In genomic region chr2:14126387-14126786, GRCm38 (mm10) we compare ENCODE assay signal across 36 mouse cellular contexts. TPM values are rescaled to one million over a fixed set of nuclear protein-coding genes. Genes with fewer than 3 reads are reported as not detected.
"Had no signal": no experiment of that assay in that cellular context is flagged by ENCODE, and none has a peak within 500 bp of the region (broad histone marks: within the 10 kb centered on the region; RNA-seq: fewer than 3 reads in every experiment).

No protein-coding gene starts in this region.

- H3K4me1 ChIP-seq: heart, embryonic 13.5 days; heart, embryonic 15.5 days; hindbrain, embryonic 10.5 days; hindbrain, embryonic 12.5 days; hindbrain, embryonic 13.5 days; hindbrain, embryonic 15.5 days; intestine, embryonic 15.5 days; kidney, embryonic 15.5 days had no signal

- H3K9me3 ChIP-seq: heart, embryonic 12.5 days; heart, embryonic 13.5 days; heart, embryonic 15.5 days; hindbrain, embryonic 10.5 days; hindbrain, embryonic 12.5 days; hindbrain, embryonic 13.5 days; hindbrain, embryonic 15.5 days; intestine, embryonic 15.5 days; kidney, embryonic 15.5 days had no signal

- H3K27me3 ChIP-seq: heart, embryonic 12.5 days; heart, embryonic 13.5 days; heart, embryonic 15.5 days; hindbrain, embryonic 12.5 days; hindbrain, embryonic 13.5 days; hindbrain, embryonic 15.5 days; intestine, embryonic 15.5 days; kidney, embryonic 15.5 days had no signal

- H3K4me3 ChIP-seq: heart, embryonic 12.5 days; heart, embryonic 13.5 days; heart, embryonic 15.5 days; hindbrain, embryonic 10.5 days; hindbrain, embryonic 12.5 days; hindbrain, embryonic 13.5 days; hindbrain, embryonic 15.5 days; intestine, embryonic 15.5 days; kidney, embryonic 15.5 days; layer of hippocampus, adult 2 months; left cerebral cortex, adult 2 months had no signal

- ATAC-seq: hindbrain, embryonic 16.5 days; hindbrain, postnatal 0 days; inflammation-experienced regulatory T-cells, adult 6 months; intestine, embryonic 15.5 days; intestine, embryonic 16.5 days; intestine, postnatal 0 days had no signal

- DNase-seq: heart, postnatal 10 days; heart, postnatal 14 days; heart, postnatal 36 days; heart, postnatal 4 days; kidney, adult 11 months; kidney, adult 18-20 months; kidney, adult 2 months; kidney, adult 8-10 months; kidney, adult 9 months; kidney, postnatal 10 days; kidney, postnatal 14 days; kidney, postnatal 25 days; kidney, postnatal 36 days; kidney, postnatal 4 days; layer of hippocampus, adult 9-11 months; layer of hippocampus, postnatal 36 days had no signal

RNA-seq across cellular contexts. Expression of gene Tmem236, which starts 47.9 kb away (rescaled TPM):
- total RNA-seq: heart, postnatal 10 days; heart, postnatal 25 days; heart, postnatal 36 days; hematopoietic stem cell, adult 5-6 weeks; layer of hippocampus, adult 18-20 months had no signal
- polyA plus RNA-seq: heart, embryonic 14.5 days; hindbrain, embryonic 10.5 days; hindbrain, embryonic 12.5 days; inflammation-experienced regulatory T-cells, adult 6 months had no signal
